Mouse (Mus musculus) thymus, adult 2 months (tissue): ENCODE results near the gene Sox11. TPM values are rescaled to one million over a fixed set of nuclear protein-coding genes. Genes with fewer than 3 reads are reported as not detected.

Experiments
- DNase-seq: peaks from one replicate; pipeline ENCODE4 v3.0.0; 2021
- H3K27ac ChIP-seq: fragments of 200-500 bp; 2 replicates; pipeline ENCODE4 v1.5.1; 2012; ENCODE audit warnings: low read length, control low read depth; ENCODE audit not compliant: control insufficient read depth, insufficient read depth
- H3K27me3 ChIP-seq: fragments of 200-500 bp; 2 replicates; pipeline ENCODE4 v1.6.1; 2012; ENCODE audit warnings: mild to moderate bottlenecking, low read length, moderate library complexity, mixed read lengths; ENCODE audit not compliant: control insufficient read depth, insufficient read depth
- H3K36me3 ChIP-seq: fragments of 200-500 bp; 2 replicates; pipeline ENCODE4 v1.6.1; 2012; ENCODE audit warnings: mild to moderate bottlenecking, low read length, moderate library complexity; ENCODE audit not compliant: control insufficient read depth, insufficient read depth
- H3K4me1 ChIP-seq: fragments of 200-500 bp; replicated peaks from 2 replicates; pipeline ENCODE4 v1.6.1; 2012; ENCODE audit warnings: low read length; ENCODE audit not compliant: control insufficient read depth, insufficient read depth
- H3K4me3 ChIP-seq: fragments of 200-500 bp; 2 replicates; pipeline ENCODE4 v1.5.1; 2012; ENCODE audit warnings: mild to moderate bottlenecking, low read length, control low read depth, moderate library complexity; ENCODE audit not compliant: control insufficient read depth, insufficient read depth
- CTCF ChIP-seq: fragments of 200-500 bp; IDR thresholded peaks from 2 replicates; pipeline ENCODE4 v1.5.1; 2012; ENCODE audit warnings: mild to moderate bottlenecking, control low read depth, low read length, moderate library complexity, borderline replicate concordance; ENCODE audit not compliant: control insufficient read depth, poor library complexity, insufficient read depth; ENCODE audit errors: extremely low read depth
- POLR2A ChIP-seq: fragments of 200-500 bp; IDR thresholded peaks from 2 replicates; pipeline ENCODE4 v1.6.1; 2012; ENCODE audit warnings: mild to moderate bottlenecking, low read length, control low read depth, moderate library complexity; ENCODE audit not compliant: control insufficient read depth, poor library complexity, insufficient read depth; ENCODE audit errors: extremely low read depth
- WGBS: fragments of 180-500 bp; shearing (Covaris S2); methylation state at CpG from one replicate; pipeline ENCODE4 v1.1.7; 2018; 5-methylcytosine and 5-hydroxymethylcytosine counted together
- polyA plus RNA-seq: library from polyadenylated mRNA; depleted of rRNA; stranded (reverse); fragments of >200 nt; gene quantifications from 2 replicates; pipeline ENCODE4 v1.2.3, GENCODE M21; 2012

The Sox11 gene
- polyA plus RNA-seq, 1 experiment = 0.07 TPM

DNA sequence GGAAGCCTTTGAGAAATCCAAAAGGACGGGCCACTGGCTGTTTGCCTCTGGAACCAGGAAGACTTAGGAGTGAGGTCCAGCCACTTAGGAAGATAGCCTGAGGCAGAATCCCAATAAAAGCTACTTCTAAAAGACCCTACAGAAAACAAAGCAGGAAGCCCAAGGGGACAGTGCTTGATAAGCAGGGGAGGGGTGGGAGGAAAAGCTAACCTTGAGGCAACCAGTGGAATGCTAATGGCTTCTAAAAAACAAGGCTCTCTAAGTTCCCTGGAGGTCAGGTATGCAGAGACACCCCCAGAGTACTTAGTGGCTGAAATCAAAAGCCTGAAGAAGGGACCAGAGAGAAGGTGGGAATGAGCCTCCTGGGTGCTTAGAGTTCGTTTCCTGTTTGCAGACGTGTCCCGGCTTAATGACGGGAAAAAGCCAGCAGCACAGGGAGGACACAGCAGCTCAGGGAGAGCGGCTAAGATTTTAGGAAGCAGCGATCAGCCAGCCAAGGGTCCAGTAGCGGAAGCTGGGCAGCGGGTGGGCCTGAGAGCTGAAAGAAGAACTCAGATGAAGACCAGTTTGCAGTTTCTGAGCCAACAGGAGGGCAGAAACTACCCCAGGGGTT is 30.4 kb downstream of the Sox11 start:
- Histone ChIP-seq H3K4me3 (no peak overlapping the region), H3K36me3 (no peaks in the 10 kb centered on the region), H3K27ac (no peak overlapping the region), H3K4me1 (no peaks in the 10 kb centered on the region), H3K27me3 (no peaks in the 10 kb centered on the region)
- WGBS = 30% methylated on average over 9 of the region's 9 CpGs
- no peak for TF ChIP-seq POLR2A
- TF ChIP-seq CTCF = no peak
- DNase-seq = no peak

DNA sequence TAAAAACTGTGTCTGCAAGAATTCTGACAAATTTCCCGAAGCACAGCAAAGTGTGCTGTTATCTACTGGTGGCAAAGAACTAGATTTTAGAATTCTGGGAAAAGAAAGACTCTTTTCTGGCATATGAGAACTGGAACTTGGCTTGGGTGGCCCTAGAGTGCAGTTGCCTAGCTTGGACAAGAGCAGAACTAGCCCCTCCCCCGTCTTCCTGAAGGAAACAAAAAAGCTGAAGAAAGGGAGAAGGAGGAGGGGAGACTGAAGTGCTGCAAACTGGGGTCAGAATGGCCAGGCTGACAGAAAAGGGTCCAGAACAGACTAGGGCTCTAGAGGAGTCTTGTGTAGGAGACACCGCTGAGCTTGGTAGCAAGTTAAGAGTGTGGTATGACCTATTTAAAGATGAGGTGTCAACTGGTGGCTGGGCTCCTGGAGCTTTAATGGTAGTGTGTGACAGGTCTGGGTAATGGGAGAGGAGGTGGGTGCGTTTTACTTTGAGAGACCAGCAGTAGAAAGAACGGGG is 31.0 kb downstream of the Sox11 start:
- Histone ChIP-seq H3K27ac (no peak overlapping the region), H3K4me3 (no peak overlapping the region), H3K4me1 (no peaks in the 10 kb centered on the region), H3K36me3 (no peaks in the 10 kb centered on the region), H3K27me3 (no peaks in the 10 kb centered on the region)
- WGBS = 31% methylated on average over 5 of the region's 5 CpGs
- TF ChIP-seq CTCF (no peak), POLR2A (no peak)
- no peak for DNase-seq

DNA sequence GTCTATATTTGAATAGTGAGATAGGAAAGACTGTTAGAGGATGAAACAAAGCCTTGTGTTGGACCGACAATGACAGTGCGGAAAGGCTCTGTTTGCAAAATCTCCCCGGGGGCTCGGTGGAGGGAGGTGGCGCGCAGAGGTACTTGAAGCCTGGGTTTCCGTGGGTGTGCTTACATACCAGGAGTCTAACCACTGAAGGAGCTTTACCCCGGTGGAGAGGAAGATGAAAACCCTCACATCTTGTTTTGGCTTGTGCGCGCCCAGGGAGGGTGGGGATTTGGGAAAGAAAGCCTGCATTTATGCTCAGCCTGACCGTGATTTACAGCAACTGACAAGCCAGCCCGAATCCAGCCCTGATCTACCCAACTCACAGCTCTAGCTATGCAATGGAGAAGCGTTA is 31.7 kb downstream of the Sox11 start:
- Histone ChIP-seq H3K36me3 (no peaks in the 10 kb centered on the region), H3K27ac (no peak overlapping the region), H3K27me3 (no peaks in the 10 kb centered on the region), H3K4me3 (no peak overlapping the region), H3K4me1 (no peaks in the 10 kb centered on the region)
- TF ChIP-seq POLR2A (no peak), CTCF (no peak)
- 61% methylated on average over 13 of the region's 13 CpGs for WGBS
- DNase-seq = no peak

DNA sequence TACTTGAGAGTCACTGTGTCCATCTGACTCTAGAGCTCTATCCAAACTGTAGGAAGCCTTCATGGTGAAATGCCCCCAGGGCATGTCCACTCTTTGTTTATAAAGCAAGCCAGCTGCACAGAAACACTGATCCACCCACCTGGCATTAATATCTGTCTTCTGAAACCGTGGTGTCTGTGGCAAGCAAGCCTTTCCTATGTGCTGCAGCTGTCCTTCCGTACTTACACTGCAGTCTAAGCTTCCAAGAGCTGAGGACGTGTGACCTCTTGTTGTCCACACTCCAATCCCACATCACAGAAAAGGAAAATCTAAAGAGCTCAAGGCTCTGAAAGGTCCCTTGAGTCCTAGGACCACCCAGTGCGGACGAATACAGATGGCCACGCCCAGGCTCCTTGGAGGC is 32.4 kb downstream of the Sox11 start:
- H3K4me1 ChIP-seq = no peaks in the 10 kb centered on the region
- TF ChIP-seq POLR2A (no peak), CTCF (no peak)
- 88% methylated on average over 6 of the region's 6 CpGs for WGBS
- H3K36me3 ChIP-seq = no peaks in the 10 kb centered on the region
- no peak overlapping the region for H3K4me3 ChIP-seq
- no peak overlapping the region for H3K27ac ChIP-seq
- no peaks in the 10 kb centered on the region for H3K27me3 ChIP-seq
- DNase-seq = no peak

DNA sequence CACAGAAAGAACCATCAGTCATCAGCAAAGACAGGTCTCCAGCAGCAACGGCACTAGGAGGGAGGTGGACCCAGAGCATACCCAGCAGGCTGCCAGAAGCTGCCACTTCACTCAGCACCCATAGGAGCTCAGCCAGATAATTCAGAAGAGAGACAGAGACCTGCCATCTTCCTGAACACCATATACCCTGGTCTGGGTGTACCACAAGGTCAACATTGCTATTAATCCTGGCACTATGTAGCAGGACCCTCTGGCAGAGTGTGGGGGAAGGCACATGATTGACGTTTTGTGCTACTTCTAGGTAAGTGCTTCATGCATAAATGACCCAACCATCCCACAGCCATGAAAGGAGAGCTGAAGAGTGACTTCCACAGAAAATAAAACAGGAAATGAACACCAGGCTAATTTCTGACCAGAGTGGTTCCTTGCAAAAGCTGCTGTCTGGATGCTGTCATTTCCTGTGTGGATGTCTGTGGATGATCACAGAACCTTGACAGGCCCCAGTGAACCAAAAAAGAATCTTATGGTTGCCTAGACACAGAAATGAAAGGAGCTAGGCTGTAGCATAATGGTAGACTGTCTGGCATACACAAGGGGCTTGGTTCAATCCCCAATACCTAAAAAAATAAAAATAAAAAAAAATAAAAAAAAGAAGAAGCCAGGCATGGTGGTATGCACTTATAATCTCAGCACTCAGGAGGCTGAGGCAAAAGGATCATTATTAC is 37.5 kb downstream of the Sox11 start:
- 47% methylated on average over 2 of the region's 2 CpGs for WGBS
- no peaks in the 10 kb centered on the region for H3K36me3 ChIP-seq
- no peaks in the 10 kb centered on the region for H3K27me3 ChIP-seq
- no peak for DNase-seq
- H3K4me1 ChIP-seq = no peaks in the 10 kb centered on the region
- TF ChIP-seq CTCF (no peak), POLR2A (no peak)
- no peak overlapping the region for H3K27ac ChIP-seq
- no peak overlapping the region for H3K4me3 ChIP-seq

DNA sequence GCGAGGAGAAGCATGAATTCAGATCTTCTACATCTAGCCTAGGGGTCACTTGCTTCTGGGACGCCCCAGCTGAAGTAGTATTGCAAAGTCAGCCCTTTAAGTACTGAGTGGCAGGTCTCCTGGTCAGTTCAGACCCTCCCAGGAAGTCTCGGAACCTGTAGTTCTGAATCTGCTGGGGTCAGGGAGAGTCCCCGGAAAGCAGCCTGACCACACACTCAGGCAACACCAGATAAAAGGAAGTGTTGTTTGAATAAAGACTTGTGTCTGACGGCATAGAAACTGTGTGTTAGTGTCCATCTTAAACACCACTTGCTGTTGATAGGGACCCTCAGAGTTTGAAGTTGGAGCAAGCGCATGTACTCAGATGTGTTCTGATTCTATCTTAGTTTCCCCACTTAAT is 39.2 kb downstream of the Sox11 start:
- DNase-seq = no peak
- TF ChIP-seq POLR2A (no peak), CTCF (no peak)
- 60% methylated on average over 6 of the region's 6 CpGs for WGBS

More for the DNA sequence above, 39.2 kb downstream of the Sox11 start:
- Histone ChIP-seq H3K27ac (no peak overlapping the region), H3K4me1 (no peaks in the 10 kb centered on the region), H3K36me3 (no peaks in the 10 kb centered on the region), H3K4me3 (no peak overlapping the region), H3K27me3 (no peaks in the 10 kb centered on the region)
